Mouse (Mus musculus): Measurements from ENCODE around the gene Gpr21.
A peak's percentile ranks its signal among the peaks of the same experiment; 100 is the strongest.
"Not testable (repeated sequence)": the region's sequence is repeated elsewhere in the genome, so short reads cannot be mapped to it uniquely, and the experiment has no call there.

Gpr21 gene

DNA sequence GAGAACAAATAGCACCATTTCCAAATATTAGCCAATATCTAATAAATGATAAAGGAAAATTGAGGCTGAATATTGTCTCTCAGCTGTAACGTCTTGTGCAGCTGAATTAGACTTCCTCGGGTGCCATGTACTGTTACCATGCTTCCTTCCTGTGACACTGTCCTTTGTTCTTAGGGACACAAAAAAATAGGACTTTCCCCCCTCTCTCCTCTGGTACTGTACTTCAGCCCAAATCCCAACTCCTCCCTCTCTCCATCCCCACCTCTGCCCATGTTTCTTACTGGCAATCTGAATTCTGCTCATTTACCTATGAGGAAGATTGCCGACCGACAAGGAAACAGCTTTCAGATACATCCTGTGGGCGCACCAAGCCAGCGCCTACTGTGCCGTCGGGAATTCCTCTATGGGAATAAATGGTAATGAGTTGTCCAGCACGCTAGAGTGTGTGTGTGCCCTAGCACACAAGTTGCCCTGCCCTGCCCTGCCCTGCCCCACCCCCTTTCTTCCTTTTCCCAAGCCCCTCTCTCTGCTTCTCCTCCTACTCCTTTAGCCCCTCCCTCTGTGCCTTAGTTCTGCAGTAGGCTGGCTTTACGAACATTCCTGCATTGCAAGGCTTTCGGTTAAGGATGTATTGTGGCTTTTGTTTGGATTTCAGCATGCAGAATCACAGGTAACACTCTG is at the start of gene Gpr21:
Gene Gpr21, plus strand, starts transcription at position 303 of the 681 bp plus-strand sequence.
- no peak for DNase-seq

DNA sequence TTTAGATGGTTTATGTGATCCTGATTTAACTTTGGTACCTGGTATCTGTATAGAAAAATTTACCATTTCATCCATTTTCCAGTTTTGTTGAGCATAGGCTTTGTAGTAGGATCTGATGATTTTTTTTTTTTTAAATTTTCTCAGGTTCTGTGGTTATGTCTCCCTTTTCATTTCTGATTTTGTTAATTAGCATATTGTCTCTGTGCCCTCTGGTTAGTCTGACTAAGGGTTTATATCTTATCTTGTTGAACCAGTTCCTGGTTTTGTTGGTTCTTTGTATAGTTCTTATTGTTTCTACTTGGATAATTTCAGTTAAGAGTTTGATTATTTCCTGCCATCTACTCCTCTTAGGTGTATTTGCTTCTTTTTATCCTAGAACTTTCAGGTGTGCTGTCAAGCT is 36.6 kb upstream of the Gpr21 start:
- no peak for DNase-seq

DNA sequence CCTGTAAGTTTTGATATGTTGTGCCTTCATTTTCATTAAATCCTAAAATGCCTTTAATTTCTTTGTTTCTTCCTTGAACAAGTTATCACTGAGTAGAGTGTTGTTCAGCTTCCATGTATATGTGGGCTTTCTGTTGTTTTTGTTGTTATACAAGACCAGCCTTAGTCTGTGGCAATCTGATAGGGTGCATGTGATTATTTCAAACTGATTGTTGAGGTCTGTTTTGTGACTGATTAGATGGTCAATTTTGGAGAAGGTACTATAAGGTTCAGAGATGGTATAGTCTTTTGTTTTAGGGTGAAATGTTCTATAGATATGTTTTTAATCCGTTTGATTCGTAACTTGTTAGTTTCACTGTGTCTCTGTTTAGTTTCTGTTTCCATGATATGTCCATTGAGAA is 36.1 kb upstream of the Gpr21 start:
- DNase-seq = no peak

DNA sequence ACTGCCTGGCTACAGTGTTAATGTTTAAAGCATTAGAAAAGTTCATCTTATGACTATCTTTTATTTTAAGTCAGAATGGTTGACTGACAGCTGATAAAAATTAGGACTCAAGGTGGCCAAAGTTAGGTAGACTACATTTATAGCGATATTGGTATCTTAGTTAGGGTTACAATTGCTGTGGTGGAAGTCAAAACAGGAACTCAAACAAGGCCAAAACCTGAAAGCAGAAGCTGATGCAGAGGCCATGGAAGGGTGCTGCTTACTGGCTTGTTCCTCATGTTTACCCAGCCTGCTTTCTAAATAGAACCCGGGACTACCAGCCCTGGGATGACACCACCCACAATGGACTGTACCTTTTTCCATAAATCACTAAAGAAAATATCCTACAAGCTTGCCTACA is 32.0 kb upstream of the Gpr21 start:
- no peak for DNase-seq

DNA sequence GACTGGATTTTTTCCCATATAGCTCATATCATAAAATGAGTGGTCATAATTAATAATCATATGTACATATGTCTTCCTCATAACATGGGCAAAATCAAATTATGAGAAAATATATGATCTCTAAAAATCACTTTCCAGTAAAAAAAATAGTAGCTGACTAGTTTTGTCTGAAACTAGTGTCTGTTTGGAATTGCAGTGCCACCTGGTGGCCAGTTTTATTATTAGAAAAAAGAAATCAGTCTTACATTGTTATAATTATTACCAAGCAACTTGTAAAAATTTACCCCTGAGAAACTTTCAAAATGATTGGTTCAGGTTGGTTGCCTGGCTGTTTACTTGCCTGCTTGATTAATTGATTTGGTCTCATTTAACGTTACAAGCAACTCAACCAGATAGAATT is 30.8 kb upstream of the Gpr21 start:
- peak; percentile 15 to 43 for DNase-seq

DNA sequence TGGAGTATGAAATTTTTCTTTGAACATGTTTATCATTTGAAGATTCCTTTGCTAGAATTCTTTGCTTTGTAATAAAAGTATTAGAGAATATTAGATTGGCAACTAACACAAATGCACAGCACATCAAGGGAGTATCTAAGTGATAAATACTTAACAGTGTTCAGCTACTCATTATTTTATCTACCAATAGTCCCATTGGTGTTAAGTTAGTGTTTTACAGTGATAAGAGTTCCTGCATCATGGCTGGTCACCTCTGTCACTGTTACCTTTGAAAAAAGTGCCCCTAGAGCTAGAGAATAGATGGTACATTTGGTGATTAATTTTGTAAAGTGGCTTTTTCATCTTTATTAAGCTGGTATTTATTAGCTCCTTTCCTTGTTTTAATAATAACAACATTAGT is 29.7 kb upstream of the Gpr21 start:
- DNase-seq = no peak

DNA sequence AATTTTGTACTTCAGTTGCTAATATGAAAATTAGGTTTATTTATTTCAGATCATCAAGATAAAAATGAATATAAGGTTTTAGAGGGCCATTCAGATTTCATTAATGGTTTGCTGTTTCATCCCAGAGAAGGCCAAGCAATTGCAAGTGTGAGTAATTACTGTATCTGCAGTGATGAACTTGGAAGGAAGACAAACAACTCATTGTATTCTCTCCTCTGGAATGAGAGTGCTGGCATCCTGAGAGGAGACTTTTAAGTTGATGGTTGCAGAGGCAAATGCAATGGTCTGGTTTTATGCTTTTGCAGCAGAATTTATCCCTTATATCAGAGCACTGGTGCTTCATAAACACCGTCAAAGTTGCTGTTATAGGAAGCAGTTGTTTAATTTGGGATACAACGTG is 27.2 kb upstream of the Gpr21 start:
- no peak for DNase-seq

DNA sequence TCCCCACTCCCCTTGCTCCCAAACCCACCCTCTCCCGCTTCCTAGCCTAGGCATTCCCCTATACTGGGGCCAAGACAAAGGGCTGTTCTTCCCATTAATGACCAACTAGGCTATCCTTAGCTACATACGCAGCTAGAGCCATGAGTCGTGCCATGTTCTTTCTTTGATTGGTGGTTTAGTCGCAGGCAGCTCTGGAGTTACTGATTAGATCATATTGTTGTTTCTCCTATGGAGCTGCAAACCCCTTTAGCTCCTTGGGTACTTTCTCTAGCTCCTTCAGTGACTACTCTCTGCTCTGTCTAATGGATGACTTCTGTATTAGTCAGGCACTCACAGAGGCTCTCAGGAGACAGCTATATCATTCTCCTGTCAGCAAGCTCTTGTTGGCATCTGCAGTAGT is 18.8 kb upstream of the Gpr21 start:
- no peak for DNase-seq

DNA sequence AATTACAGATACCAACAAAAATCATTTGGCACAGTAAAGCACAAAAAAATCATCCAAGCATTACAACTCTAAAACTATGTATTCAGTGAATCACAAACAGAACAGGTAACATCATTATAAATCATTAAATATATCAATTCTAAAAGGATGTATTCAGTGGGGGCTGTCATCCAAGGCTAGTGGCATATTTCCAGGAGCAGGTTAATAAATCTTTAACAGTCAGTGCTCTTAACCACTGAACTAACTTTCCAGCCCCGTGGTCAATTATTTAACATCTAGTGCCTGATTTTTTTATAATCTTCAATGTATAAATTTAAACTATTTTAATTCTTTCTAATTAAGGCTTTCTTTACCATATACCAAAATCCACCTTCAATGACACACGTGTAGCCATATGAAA is 10.3 kb upstream of the Gpr21 start:
- DNase-seq = not testable (repeated sequence)

DNA sequence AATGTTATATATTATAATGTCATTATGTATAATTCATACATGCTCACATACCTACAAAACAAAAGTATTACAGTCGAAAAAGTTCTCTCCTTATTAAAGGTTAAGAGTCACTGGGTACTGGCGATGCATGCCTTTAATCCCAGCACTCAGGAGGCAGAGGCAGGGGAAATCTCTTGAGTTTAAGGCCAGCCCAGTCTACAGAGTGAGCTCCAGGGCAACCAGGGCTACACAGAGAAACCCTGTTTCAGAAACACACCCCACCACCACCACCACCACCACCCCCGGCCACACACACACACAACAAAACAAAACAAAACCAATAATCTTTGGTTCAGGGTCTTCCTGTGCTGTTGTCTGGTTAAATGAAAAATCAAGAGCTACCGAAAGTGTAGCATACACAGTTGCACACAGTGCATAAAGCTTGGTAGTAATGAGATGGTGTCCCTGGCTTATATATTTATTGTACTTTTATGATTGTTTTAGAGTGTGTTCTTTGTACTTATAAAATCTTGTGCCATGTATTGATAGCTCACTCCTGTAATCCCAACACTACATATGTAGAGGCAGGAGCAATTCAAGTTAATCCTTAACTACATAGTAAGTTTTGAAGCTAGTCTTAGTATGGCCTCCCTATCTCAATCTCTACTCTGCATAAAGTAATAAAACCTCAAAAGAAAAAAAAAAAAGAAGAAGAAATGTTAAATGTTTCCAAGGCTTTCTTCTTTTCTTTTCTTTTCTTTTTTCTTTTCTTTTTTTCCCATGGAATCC is 4.8 kb upstream of the Gpr21 start:
- no peak for DNase-seq

DNA sequence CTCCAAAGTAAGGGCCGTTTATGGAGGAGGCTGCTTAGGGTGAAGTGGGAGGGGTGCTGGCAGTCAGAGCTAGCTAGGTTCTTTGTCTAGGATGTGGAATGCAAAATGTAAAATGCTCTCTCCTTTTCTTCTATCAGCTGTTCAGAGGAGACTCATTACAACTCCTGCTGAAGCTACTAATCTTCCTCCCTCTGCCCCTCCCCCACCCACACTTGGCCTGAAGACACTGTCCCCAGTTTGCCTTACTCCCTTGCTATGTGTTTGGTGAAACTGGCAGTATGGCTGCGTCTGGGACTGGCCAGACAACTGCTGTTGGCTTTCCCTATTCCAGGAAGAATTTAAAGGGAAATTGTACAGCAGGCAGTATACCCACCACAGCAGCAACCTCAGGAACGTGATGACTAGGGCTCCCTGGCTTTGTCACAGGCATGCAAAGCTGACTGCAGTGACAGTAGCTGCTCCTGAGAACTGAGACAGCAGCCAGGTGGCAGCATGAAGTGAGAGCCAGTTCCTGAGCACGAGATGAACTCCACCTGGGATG is 860 bp downstream of the Gpr21 start:
- peak; percentile 66 to 80 for DNase-seq

DNA sequence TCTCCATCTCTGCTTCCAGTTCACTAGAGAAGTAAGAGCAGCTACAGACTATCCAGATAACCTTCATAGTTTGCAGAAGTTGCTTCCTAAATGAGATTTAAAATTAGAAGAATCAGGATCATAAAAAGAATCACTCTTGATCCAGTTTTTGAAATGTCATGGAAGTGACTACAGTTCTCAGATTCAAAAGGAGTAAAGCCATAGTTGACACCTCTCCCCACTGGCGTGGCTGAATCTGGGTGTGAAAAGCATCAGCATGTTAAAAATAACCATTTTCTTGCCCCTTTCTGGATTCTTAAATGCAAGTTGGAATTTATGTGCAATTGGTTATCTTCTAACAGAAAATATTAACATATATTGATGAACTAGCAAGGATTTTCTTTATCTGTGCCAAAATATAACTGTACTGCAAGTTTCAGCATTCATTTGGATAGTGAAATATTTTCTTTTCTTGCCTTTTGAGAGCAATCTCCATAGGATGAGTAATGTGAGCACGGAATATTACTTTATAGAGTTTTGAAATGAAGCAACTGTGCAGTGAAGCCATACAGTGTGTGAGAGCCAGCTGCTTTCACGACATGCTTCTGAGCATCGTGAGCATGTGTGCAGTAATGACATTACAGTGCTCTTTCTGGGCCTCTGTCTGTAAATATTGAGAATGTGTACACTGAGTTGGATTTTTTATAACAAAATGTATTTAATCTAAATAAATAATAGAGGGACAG is 2.6 kb downstream of the Gpr21 start:
- no peak for DNase-seq

DNA sequence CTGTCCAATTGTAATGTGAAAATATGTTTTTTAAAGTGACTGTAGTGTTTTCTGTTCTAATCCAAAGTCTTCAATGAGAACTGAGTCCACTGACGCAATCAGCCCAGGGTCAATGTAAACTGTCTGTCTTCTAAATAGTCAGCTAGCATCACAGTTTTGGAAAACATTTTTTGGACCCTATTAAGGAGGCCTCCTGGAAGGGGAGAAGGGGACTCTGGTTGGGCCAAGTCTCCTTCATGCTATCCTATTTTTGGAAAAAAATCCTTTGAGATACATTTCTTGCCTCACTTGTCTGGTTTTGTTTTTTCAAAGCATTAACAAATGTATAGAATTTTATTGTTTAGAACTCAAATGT is 3.1 kb downstream of the Gpr21 start:
- DNase-seq = no peak

DNA sequence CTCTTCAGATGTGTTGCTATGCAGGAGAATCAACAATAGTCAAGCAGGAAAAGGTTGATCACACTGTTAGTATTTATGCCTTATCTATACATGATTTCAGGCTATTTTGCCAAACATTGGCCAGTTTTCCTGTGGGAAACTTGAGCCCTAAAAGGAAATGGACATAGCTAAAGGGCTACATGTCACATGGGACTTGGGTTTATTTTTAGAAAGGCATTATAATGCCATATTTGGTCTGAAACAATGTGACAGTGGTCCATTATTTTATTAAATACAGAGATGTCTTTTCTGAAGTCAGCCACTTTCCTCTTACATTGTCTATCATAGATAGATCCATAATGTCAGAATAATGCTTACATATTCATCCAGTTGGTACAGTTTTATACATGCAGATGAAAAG is 11.5 kb downstream of the Gpr21 start:
- no peak for DNase-seq

DNA sequence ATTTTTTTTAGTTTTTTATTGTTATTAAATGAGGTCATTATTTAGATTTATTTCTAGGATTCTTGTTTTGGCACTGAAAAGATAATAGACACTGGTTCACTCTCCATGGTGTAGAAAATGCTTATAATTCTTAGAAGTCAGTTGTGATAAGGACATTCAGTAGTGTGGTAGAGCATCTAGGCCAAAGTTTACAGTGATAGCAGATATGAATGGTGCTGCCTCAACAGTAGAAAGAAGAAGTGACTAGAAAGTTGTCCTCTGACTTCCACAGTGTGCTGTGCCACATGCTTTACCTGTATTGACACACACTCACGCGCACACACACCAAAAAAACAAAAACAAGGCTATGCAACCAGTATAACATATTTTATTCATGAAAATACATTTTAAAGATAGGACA is 13.3 kb downstream of the Gpr21 start:
- no peak for DNase-seq

DNA sequence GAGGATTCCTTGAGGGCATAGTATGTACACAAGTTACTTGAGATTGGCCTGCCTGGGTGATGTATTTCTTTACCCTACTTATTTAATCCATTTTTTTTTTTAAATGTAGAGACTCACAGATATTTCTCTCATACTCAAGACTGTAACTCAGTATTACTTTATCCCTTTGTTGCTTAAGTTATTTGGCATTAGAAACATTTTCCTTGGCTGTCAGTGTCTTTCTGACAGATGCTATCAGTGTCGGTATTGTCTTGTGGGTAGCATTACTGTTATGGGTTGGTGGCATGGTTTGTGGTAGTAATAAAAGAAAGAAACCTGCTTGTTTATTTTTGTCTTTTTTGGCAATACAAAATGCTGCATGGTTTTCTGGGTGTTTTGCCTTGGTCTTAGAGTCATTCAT is 14.6 kb downstream of the Gpr21 start:
- DNase-seq = no peak

DNA sequence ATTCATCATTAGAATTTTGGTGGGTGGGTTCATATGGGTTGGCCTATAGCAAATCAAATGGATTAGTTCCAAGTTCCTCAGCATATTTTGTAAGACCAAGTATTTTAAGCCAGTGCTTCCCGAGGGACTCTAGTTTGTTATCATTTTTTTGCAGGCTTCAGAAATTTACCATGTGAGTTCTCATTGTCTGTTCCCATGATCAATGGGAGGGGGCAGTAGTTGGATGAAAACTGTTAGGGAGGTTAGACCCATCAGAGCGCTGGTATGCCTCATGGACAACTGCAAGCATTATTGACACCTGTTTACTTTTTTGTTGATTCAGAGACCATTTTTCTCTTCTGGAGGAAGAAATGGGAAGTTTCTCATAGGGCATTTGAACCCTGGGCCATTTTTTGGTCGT is 15.5 kb downstream of the Gpr21 start:
- no peak for DNase-seq

DNA sequence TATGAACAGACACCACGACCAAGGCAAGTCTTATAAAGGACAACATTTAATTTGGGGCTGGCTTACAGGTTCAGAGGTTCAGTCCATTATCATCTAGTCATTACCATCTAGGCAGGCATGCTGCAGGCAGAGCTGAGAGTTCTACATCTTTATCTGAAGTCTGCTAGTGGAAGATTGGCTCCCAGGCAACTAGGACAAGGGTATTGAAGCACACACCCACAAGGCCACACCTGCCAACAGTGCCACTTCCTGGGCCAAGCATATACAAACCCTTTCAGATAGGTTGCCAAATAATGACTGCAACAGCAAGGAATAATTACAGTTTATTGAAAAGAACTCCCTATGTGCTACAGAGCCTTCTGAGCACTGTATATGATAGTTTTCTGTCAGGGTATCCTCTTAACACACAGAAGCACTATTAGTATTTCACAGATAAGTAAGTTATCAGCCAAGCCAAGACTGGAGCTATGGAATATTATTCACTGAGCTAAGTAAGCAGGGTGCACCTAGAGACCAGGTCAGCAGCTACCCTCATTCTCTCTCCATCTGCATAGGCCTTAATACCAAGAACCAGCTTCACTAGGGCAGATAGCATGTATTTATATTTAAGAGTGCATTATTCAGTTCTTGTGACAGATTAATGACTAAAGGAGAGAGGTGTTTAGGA is 33.3 kb downstream of the Gpr21 start:
- DNase-seq = peak; percentile 30 to 46

DNA sequence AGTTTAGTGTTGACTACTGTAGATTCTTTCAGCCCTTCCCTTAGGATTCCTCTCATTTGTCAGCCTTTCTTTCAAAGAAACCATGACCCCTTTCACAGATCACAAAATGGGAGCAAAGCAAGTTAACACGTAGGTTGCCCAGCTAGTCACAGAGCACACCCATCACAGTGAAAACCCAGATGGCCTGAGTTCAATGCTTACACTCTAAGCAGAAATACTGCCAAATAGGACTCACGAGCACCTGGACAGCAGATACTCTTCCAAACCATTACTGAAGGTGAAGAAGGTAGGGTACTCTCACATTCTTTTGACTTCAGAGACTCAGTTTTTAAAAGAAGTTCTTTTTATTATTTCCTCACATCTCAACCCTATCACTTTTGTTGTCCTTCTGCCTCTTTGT is 40.2 kb downstream of the Gpr21 start:
- DNase-seq = peak in 1 of 2 experiments; percentile 25

DNA sequence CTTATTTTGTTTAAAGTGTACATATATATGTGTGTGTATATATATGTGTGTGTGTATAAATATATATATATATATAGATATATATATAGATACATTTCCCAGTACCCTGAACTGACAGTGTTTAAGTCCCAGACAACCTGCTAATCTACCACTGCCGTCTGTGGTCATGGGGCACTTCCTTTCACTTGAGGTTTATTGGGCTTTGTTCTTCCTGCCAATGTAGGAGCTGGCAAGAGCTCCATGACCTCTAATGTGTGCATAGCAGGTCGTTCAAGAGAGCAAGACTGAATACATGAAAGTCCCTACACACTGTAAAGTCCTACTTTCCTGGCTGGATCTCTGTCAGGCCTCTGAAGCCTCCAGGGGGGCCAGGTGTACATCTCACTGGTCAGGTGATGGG is 49.4 kb downstream of the Gpr21 start:
- DNase-seq = no peak

DNA sequence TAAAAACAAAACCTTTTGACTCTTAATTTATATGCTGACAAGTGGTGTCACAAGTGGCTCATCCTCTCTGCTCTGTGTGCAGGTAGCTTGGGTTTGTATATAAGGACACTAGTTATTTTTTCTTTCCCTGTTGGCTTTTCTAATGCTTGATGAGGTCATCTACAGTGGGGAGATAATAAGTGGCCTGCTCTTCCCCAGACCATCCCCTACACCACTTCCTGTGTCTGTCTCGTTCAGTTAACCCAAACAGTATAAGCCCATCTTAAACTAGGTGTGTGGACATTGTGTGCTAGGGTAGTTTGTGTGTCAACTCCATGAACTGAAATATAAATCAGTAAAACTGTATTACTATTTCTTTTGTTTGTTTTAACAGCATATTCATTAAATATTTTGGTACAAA is 49.9 kb downstream of the Gpr21 start:
- DNase-seq = no peak

DNA sequence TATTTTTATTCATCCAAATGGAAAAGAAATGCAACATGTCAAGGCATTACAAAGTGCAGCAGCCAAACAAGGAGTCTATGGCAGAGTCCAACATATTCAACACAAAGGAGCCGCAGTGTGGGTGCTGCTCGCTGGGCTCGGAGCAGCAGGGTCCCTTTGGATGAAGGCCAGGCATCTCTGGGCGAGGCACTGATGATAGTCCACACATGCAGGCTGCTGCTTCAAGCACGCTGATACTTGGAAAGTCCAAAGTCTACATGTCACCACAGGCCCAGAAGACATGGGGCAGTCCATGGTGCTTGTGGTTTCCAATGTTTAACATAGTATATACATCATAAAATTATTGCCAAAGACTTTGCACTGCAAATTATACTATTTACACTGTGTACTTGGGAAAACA is 53.8 kb downstream of the Gpr21 start:
- peak in 1 of 2 experiments; percentile 19 for DNase-seq
